Mouse (Mus musculus): ENCODE results near the gene Tmsb4x. TPM values are rescaled to one million over a fixed set of nuclear protein-coding genes. Genes with fewer than 3 reads are reported as not detected.

The Tmsb4x gene
- 291 TPM for polyA plus RNA-seq (2014; fragmentation: Illumina TruSeq; extraction: RNeasy Lipid Tissue Mini Kit (QIAGEN cat#74804); ENCODE audit: low read depth, low replicate concordance)

GRCm38 (mm10) chrX:167208978-167209754 is at the start of gene Tmsb4x:
Gene Tmsb4x (minus strand): TSS chrX:167209315.

Other genes starting within 250 kb of the Tmsb4x start
- 1.3 TPM for gene Tlr8, start 55.0 kb upstream of the Tmsb4x start, polyA plus RNA-seq (2014; fragmentation: Illumina TruSeq; extraction: RNeasy Lipid Tissue Mini Kit (QIAGEN cat#74804); ENCODE audit: low read depth, low replicate concordance)
- gene Tlr7, start 121.2 kb upstream of the Tmsb4x start, polyA plus RNA-seq (2014; fragmentation: Illumina TruSeq; extraction: RNeasy Lipid Tissue Mini Kit (QIAGEN cat#74804); ENCODE audit: low read depth, low replicate concordance): 2.0 TPM
- 10.0 TPM for gene Prps2, start 173.4 kb upstream of the Tmsb4x start, polyA plus RNA-seq (2014; fragmentation: Illumina TruSeq; extraction: RNeasy Lipid Tissue Mini Kit (QIAGEN cat#74804); ENCODE audit: low read depth, low replicate concordance)

All from testis, adult 10 weeks (tissue).